Mouse (Mus musculus): Measurements from ENCODE around the gene Bhmt.
"Not testable (repeated sequence)": the region's sequence is repeated elsewhere in the genome, so short reads cannot be mapped to it uniquely, and the experiment has no call there.

Gene Bhmt

GRCm38 (mm10) chr13:93608476-93608875, 29.3 kb downstream of the Bhmt start:
- no peak for DNase-seq (ENCODE audit: low spot score)

GRCm38 (mm10) chr13:93607701-93608100, 30.1 kb downstream of the Bhmt start:
- DNase-seq (ENCODE audit: low spot score): no peak

GRCm38 (mm10) chr13:93606868-93607578, 30.7 kb downstream of the Bhmt start:
- DNase-seq (ENCODE audit: low spot score): no peak

- no peak for DNase-seq (ENCODE audit: low spot score)
Measured at GRCm38 (mm10) chr13:93604698-93605097, 33.1 kb downstream of the Bhmt start.

- no peak for DNase-seq (ENCODE audit: low spot score)
Measured at GRCm38 (mm10) chr13:93601527-93601926, 36.2 kb downstream of the Bhmt start.

GRCm38 (mm10) chr13:93593040-93593699, 44.6 kb downstream of the Bhmt start:
- DNase-seq (ENCODE audit: low spot score): peak; percentile 76

- not testable (repeated sequence) for DNase-seq (ENCODE audit: low spot score)
Measured at GRCm38 (mm10) chr13:93582526-93582925, 55.2 kb downstream of the Bhmt start.

- no peak for DNase-seq (ENCODE audit: low spot score)
Measured at GRCm38 (mm10) chr13:93580431-93580830, 57.3 kb downstream of the Bhmt start.

GRCm38 (mm10) chr13:93569676-93570075, 68.1 kb downstream of the Bhmt start:
- DNase-seq (ENCODE audit: low spot score): no peak
